Mouse (Mus musculus) brain, embryonic 14.5 days (tissue): Measurements from ENCODE around the gene Gatc. TPM values are rescaled to one million over a fixed set of nuclear protein-coding genes. Genes with fewer than 3 reads are reported as not detected.
"Not testable (repeated sequence)": the region's sequence is repeated elsewhere in the genome, so short reads cannot be mapped to it uniquely, and the experiment has no call there.

ENCODE experiments used
- DNase-seq: peaks from one replicate; pipeline ENCODE4 v3.0.0-alpha.2; 2011; ENCODE audit warnings: low read depth
- CTCF ChIP-seq: fragments of 200-500 bp; IDR thresholded peaks from 2 replicates; pipeline ENCODE4 v1.5.1; 2012; ENCODE audit warnings: inconsistent platforms, mild to moderate bottlenecking, moderate library complexity, borderline replicate concordance; ENCODE audit not compliant: insufficient read depth, insufficient read length; ENCODE audit errors: extremely low read depth
- POLR2A ChIP-seq: fragments of 200-500 bp; IDR thresholded peaks from 2 replicates; pipeline ENCODE4 v1.6.1; 2012; ENCODE audit warnings: mild to moderate bottlenecking, inconsistent platforms, borderline replicate concordance; ENCODE audit not compliant: poor library complexity, insufficient read depth, insufficient read length, severe bottlenecking; ENCODE audit errors: extremely low read depth
- polyA plus RNA-seq: library from polyadenylated mRNA; depleted of rRNA; stranded (reverse); fragments of >200 nt; gene quantifications from 2 replicates; pipeline ENCODE4 v1.2.3, GENCODE M21; 2012

Gatc gene
- polyA plus RNA-seq, 1 experiment = 36.9 TPM

DNA sequence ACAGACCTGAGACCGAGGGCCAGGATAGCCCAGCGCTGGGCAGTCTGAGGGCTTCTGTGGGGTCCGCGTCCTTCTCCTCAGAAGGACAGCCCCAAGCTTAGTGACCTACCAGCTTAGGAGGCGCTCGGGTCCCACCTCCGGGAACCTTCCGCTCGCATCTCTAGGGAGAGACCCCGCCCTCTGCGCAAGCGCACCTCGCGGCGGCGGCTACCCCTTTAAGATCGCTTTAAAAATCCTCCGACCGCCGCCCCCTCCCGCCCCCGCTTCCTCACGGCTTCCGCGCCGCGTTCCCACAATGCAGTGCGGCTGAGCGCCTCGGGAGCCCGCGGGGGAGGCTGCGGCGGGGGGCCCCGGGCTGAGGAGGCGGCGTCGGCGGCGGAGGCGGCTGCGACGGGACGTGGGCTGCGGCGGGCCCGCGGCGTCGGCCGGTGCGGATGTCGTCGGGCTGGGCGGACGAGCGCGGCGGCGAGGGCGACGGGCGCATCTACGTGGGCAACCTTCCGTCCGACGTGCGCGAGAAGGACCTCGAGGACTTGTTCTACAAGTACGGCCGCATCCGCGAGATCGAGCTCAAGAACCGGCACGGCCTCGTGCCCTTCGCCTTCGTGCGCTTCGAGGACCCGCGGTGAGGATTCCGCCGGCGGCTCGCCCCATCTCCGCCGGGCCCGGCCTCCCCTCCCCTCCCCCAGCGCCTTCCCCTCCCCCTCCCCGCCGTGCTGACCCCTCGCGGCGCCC is 13.9 kb downstream of the Gatc start, which contains the start of gene Srsf9:
Srsf9 (plus strand) TSS at position 303 of the 735 bp plus-strand sequence.
- peak; percentile 98 for DNase-seq
- TF ChIP-seq POLR2A = peak; percentile 69
- TF ChIP-seq CTCF = no peak

DNA sequence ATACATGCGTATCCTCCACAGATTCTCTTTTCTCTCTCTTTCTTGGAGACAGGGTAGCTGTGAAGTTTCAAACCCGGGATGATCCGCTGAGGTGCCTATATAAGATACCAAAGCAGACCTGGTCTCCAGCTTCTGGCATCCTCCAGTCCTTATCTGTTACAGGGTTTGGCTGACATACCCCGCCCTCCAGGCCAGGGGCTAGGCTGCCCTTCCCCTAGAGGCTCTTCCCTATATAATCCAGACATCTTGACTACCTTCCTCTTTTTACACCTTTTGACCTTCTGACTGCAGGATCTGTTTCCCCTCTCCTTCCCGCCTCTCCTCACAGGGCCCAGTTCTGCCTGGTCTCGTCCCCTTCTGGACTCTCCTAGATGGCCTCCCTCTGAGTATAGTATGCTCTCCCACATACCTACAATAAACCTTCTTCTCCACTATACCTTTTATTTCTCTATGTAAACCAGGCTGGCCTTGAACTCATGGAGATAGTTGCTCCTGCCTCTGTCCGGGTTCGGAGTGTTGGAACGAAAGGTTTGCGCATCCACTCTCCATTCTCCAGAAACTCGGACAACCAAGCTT is 14.6 kb downstream of the Gatc start:
- DNase-seq = no peak
- TF ChIP-seq CTCF (no peak), POLR2A (no peak)

DNA sequence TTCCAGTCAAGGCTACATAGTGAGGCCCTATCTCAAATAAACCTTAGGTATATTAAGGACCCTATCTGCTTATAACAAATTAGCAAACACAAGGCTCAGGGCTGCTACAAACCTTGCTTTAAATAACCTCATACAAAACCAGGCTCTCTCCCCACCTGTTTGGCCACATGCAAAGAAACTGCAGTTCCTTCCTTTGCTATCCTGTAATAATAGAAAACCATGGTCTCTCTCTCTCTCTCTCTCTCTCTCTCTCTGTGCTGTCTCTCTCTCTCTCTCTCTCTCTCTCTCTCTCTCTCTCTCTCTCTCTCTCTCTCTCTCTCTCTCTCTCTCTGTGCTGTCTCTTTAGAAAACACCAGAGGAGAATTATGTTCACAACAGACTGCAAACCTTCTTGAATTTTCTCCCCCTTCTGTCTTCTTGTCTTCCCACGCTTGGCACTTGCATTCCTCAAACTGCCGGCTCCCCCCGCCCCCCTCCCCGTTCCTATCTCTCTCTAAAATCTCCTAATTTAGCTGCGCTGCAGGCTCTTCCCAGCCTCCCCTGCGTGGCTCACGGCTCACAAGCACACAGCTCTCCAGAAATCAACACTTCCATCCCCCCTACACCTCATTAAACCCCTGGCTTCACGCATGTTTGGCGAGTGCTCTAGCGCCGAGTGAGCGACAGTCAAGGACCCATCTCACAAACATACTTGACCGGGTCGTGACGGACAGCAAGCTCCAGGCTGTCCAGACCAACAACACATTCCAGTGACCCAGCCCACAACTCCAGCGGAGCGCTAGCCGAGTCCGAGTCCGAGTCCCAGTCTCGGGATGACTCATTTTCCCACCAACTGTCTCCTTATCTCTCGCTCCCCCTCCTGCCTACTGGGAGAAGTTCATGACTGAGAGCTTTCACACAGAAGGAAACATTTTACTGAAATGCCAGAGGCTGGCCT is 21.7 kb downstream of the Gatc start:
- no peak for TF ChIP-seq POLR2A
- peak; percentile 50; the same call in 1 of the 2 replicates for TF ChIP-seq CTCF

DNA sequence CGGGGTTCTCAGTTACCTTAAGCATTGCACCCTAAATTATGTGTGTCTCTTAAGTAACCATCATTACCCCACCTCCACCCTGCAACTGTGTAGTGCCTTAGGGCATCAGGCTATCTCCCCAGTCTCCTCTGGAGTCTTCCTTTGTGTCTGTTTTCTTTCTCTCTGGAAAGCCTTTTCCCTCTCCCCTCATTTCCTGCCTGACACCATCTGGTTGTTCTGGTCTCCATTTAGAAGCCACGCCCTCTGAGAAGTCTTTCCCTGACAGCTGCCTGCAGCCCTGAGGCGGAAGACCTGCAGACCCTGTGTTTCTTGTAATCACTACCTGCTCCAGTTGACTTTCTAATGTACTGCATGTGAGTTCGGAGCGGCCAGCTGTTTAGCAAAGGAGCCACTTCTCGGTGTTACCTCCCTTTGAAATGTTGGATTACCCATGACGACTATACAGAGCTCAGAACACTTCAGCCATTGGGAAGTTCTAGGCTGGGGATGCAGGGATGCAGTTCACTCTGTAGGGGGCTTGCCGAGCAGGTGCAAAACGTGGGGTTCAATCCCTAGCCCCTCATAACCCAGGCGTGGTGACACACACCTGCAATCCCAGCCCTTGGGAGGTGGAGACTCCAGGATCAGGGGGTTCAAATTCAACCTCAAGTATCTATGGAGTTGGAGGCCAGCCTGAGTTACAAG is 23.2 kb downstream of the Gatc start:
- TF ChIP-seq CTCF = no peak
- TF ChIP-seq POLR2A = no peak
- peak; percentile 81 for DNase-seq

More for the DNA sequence above, 21.7 kb downstream of the Gatc start:
- peak; percentile 83 for DNase-seq

DNA sequence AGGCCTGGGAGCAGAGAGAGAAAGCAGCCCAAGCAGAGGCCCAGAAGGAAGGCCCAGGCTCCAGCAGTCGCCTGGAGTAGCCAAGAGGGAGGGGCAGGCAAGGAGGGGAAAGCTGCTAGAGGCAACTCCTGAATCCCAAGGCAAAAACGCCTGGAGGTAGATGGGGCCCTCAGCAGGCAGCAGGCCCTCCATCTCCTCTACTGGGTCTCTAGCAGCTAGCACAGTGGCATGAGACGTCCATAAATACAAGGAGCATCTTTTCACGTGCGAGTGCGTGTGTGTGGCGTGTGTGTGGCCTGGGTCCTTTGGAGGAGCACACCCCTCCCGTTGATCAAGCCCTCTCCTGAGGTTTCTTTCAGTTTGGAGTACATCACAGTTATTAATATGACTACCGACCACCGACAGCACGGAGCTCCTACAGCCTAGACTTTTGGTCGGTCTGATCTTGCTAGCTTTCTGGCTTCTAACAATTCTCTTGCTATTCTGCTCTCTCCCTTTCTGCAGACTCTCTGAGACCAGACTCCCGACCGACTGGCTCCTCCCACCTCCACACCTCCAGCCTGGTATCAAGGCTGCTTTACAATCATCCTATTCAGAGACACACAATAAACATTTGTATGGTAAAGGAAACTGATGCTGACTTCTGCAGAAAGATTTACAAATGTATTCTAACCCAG is 23.9 kb downstream of the Gatc start:
- TF ChIP-seq CTCF = no peak
- no peak for TF ChIP-seq POLR2A
- DNase-seq = peak; percentile 51

DNA sequence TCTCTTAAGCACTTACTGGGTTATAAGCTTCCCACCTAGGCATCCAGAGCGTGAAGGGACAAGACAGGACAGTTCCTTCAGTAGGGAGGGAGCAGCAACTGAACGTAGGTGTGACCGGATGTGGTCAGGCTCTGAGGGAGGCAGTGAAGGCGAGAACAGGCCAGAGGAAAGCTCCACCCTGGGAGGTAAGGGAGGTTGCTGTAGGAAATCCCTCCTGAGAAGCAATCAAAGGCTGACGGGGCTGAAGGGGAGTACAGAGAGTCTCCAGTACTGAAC is 27.4 kb downstream of the Gatc start:
- no peak for DNase-seq
- TF ChIP-seq CTCF (no peak), POLR2A (no peak)

DNA sequence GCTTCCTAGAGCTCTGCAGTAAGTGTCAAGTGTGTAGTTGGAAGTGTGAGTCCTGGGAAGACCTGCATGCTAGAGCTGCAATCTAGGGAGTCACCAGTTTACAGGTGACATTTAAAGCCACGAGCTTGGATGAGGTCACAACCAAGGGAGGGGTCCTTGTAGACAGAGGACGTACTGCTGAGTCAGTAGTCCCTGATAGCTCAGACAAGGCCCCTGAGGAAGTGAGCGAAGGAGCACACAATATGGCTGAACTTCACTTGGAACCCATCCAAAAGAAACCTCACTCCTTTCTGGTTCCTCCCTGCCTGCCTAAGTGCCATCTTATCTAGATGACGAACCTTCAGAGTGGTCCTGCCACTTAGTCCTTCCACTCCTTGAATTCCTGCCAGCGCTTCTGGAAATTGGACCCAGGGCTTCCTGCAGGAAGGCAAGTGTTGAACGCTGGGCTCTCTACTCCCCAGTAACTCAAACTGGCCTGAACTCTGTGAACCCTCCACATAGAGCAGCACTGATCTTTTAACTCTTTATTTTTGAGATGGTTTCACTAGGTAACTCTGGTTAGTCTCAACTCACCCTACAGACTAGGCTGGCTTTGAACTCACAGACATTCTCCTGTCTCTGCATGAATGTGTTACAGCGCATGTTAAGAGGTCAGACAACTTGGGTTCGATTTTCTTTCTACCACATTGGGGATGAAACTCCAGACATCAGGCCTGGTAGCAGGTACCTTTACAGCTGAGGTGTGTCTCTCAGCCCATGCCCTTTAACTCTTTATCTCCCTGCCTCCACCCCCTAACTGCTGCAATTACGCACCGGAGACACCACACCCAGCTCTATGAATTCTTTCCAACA is 27.9 kb downstream of the Gatc start:
- no peak for DNase-seq
- TF ChIP-seq CTCF (no peak), POLR2A (no peak)

DNA sequence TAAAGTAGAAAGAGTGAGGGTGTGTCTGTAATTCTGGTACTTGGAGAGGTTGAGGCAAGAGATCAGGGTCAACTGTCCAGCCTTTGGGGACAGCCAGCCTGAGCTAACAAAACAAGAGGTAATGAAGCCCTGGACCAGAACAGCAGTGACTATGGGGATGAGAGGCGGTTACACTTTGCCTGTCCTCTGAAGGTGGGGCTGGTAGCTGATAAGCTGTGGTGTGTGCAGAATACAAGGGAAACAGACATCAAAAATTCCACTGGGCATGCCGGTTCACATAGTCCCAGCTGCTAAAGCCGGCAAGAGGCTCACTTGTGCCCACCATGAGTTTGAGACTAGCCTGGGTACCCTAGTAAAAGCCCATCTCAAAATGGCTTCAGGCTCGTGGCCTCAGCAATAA is 28.6 kb downstream of the Gatc start:
- TF ChIP-seq CTCF (no peak), POLR2A (no peak)
- DNase-seq = no peak

DNA sequence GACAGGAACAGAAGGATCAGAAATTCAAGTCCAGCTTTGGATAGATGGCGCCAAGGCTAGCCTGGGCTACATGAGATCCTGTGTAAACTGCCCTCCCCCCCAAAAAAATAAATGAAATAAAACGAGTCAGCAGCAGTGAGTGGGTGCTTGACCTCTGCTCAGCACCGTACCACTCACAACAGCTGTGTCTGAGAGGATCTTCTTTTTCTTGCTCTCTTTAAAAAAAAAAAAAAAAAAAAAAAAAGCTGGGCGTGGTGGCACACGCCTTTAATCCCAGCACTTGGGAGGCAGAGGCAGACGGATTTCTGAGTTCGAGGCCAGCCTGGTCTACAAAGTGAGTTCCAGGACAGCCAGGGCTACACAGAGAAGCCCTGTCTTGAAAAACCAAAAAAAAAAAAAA is 38.8 kb downstream of the Gatc start:
- not testable (repeated sequence) for DNase-seq

DNA sequence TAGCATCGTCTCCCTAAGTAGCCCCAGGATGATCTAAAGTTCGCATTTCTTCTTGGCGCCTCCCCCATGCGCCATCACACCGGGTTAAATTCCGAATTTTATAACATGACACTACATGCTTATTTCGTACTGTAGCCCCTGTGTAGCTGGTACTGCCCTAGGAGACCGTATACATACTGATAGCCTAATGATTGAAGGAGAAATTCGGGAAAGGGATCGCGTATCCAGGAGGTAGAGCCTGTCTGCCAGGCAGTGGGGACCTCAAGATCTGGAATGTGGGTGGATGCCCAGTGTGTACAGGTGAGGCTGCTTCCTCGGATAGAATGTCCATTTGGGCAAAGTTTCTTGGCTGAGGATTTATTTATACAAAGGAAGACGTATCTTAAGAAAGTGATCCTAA is 39.4 kb downstream of the Gatc start:
- DNase-seq = no peak
- no peak for TF ChIP-seq POLR2A
- no peak for TF ChIP-seq CTCF
